Mouse (Mus musculus) heart, postnatal 0 days (tissue): Measurements from ENCODE around the gene Phc1. TPM values are rescaled to one million over a fixed set of nuclear protein-coding genes. Genes with fewer than 3 reads are reported as not detected.
A peak's percentile ranks its signal among the peaks of the same experiment; 100 is the strongest.

ENCODE experiments used
- ATAC-seq: fragments of 200-750 bp; cut with Nextera tagmentation; 2 replicates; pipeline ENCODE4 v1.8.0; 2017; ENCODE audit warnings: low read depth, moderate number of reproducible peaks, moderate library complexity; ENCODE audit not compliant: insufficient read depth
- DNase-seq: peaks from one replicate; pipeline ENCODE4 v3.0.0-alpha.2; 2016; ENCODE audit warnings: low spot score
- H3K27ac ChIP-seq: fragments of 300-500 bp; sonication (generic); 2 replicates; pipeline ENCODE4 v1.5.1; 2014; ENCODE audit warnings: low read depth, mild to moderate bottlenecking
- H3K27me3 ChIP-seq: fragments of 300-500 bp; sonication (generic); 2 replicates; pipeline ENCODE4 v1.6.1; 2014; ENCODE audit warnings: low read length, mixed read lengths; ENCODE audit not compliant: control insufficient read depth, insufficient read depth
- H3K36me3 ChIP-seq: fragments of 300-500 bp; sonication (generic); replicated peaks from 2 replicates; pipeline ENCODE4 v1.6.1; 2014; ENCODE audit warnings: low read length, mixed read lengths; ENCODE audit not compliant: control insufficient read depth, insufficient read depth
- H3K4me1 ChIP-seq: fragments of 300-500 bp; sonication (generic); 2 replicates; pipeline ENCODE4 v1.6.1; 2014; ENCODE audit warnings: antibody characterized with exemption; ENCODE audit not compliant: control insufficient read depth, insufficient read depth
- H3K4me2 ChIP-seq: fragments of 300-500 bp; sonication (generic); 2 replicates; pipeline ENCODE4 v1.6.1; 2014; ENCODE audit warnings: low read depth, mild to moderate bottlenecking, low read length, moderate library complexity
- H3K4me3 ChIP-seq: fragments of 300-500 bp; sonication (generic); 2 replicates; pipeline ENCODE4 v1.5.1; 2014; ENCODE audit warnings: low read depth, low read length
- H3K9ac ChIP-seq: fragments of 300-500 bp; sonication (generic); replicated peaks from 2 replicates; pipeline ENCODE4 v1.6.1; 2014; ENCODE audit warnings: low read depth, low read length, mixed read lengths
- H3K9me3 ChIP-seq: fragments of 300-500 bp; sonication (generic); replicated peaks from 2 replicates; pipeline ENCODE4 v1.6.1; 2016; ENCODE audit warnings: low read length; ENCODE audit not compliant: control insufficient read depth
- CTCF ChIP-seq: IDR thresholded peaks from 2 replicates; pipeline ENCODE4 v1.5.1; 2016; ENCODE audit warnings: antibody characterized with exemption, control low read depth, low read depth
- EP300 ChIP-seq: IDR thresholded peaks from 2 replicates; pipeline ENCODE4 v1.6.1; 2016; ENCODE audit warnings: antibody characterized with exemption, low read depth
- WGBS: fragments of 180-500 bp; shearing (Covaris S2); extraction: QIAGEN DNeasy Blood & Tissue Kit; methylation state at CpG from one replicate; pipeline ENCODE4 v1.1.7; 2014; 5-methylcytosine and 5-hydroxymethylcytosine counted together
- polyA plus RNA-seq: library from polyadenylated mRNA; unstranded; fragments of >200 nt; fragmentation: Nextera tagmentation; extraction: Ambion mirVana; gene quantifications from 2 replicates; pipeline ENCODE4 v1.2.1, GENCODE M21; 2015
- total RNA-seq: library from RNA; depleted of rRNA; stranded (reverse); fragments of >200 nt; gene quantifications from 2 replicates; pipeline ENCODE4 v1.2.3, GENCODE M21; 2014; ENCODE audit warnings: low replicate concordance

Phc1 gene
- total and polyA plus RNA-seq, 2 experiments from 2014 or later: 4.6 to 19.6 TPM

DNA sequence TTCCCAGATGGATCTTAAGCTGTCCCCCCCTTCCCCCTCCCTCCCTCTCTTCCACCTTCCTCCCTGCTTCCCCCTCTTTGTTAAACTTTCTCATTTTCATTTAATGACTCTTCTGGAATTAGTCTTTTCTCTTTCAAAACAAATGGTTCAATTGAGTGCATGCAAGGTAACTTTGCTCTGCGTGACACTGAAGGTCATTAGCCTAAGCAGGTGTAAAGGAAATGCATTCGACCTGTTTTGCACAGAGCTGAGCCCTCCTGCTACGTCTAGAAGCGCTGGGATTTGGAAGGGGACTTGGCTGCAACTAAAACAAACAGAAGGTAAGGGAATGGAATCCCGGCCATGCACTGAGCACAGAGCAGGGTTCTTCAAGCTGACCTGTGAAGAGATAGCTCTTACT lies 1.8 kb upstream of the Phc1 start:
- Histone ChIP-seq H3K27me3 (no peaks in the 10 kb centered on the region), H3K4me3 (no peak overlapping the region), H3K9ac (no peak overlapping the region), H3K27ac (no peak overlapping the region), H3K4me1 (peaks cover 16% of the 10 kb centered on the region), H3K9me3 (no peaks in the 10 kb centered on the region), H3K36me3 (no peaks in the 10 kb centered on the region), H3K4me2 (no peak overlapping the region)
- no peak for DNase-seq
- TF ChIP-seq EP300 (no peak), CTCF (no peak)
- no peak for ATAC-seq
- 45% methylated on average over 5 of the region's 5 CpGs for WGBS

DNA sequence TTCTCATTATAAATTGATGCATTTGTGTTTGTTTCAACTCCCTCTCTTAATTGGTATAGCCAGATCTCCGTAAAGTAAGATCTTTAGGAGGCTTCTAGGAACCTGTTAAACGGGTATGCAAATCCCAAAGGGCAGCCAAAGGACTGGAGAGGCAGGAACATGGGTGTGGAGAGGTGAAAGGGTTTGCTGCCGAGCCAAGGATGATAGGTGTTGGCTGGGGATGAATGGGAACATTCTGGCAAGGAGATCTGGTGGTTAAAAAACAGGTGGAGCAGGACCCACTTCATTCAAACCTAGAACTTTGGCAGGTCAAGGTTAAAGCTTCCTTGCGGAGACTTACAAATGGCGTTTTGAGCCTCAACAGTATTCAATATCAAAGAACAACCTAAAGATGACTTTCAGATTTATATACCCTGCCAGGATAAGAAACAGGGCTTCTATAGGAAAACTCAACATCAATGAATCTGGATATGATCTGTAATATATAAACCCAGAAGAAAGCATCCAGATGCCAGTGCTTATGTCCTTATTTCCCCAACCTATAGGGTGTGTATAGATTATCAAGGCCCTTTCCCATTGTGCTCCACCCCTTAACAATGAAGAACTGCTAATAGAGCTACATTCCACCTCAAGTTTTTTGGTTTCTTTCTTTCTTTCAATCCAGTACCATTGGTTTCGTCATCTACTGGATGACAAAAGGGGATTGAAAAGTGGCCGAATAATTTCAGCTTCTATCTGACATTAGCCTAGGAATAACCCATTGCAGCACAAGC lies 863 bp upstream of the Phc1 start:
- TF ChIP-seq EP300 (no peak), CTCF (no peak)
- Histone ChIP-seq H3K36me3 (no peaks in the 10 kb centered on the region), H3K4me2 (no peak overlapping the region), H3K27me3 (no peaks in the 10 kb centered on the region), H3K27ac (no peak overlapping the region), H3K4me1 (peaks cover 16% of the 10 kb centered on the region), H3K4me3 (no peak overlapping the region), H3K9ac (no peak overlapping the region), H3K9me3 (no peaks in the 10 kb centered on the region)
- ATAC-seq: no peak
- WGBS: 59% methylated on average over 7 of the region's 7 CpGs
- DNase-seq: no peak

DNA sequence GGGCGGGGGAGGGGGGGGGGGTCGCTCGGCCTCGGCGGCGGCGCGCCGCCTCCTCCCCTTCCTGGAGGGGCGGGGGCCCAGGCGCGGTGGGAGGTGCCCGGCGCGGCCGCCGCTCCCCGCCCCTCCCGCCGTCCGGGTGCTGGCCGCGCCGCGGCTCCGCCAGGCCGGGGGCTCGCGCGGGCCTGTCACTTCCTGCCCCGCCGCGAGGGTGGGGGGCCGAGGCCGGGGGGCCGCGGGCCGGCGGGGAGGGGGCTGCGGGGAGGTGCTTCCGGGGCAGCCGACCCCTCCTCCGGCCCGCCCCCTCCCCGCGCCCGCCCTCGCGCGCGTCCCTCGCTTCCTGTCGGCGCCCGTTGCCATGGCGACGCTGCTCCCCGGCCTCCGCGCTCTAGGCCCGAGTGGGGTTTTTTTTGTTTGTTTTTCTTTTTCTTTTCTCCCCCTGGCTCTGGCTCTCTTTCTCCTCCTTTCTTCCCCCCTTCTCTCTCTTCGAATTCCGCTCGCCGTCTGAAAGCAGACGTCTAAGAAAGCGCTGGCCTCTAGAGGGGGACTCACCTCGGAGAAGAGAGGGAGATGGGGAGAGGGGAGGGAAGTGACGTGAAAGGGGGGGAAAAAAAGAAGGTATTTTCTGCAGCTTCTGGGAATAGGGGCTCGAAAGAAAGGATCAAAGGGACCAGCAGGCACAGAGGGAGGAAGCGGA lies 566 bp downstream of the Phc1 start:
- WGBS: under 1% methylated on average over 43 of the region's 71 CpGs
- H3K4me1 ChIP-seq: peaks cover 10% of the 10 kb centered on the region
- peak overlapping the region; percentile 83 for H3K4me2 ChIP-seq
- H3K4me3 ChIP-seq: peak overlapping the region; percentile 91
- peak; percentile 88 for ATAC-seq
- peaks cover 5% of the 10 kb centered on the region; the same call in 1 of the 2 replicates for H3K36me3 ChIP-seq
- no peaks in the 10 kb centered on the region for H3K9me3 ChIP-seq
- peak; percentile 87 for DNase-seq
- TF ChIP-seq EP300 (no peak), CTCF (peak; percentile 25; the same call in 1 of the 2 replicates)
- H3K9ac ChIP-seq: peak overlapping the region; percentile 73
- H3K27ac ChIP-seq: peak overlapping the region; percentile 77
- no peaks in the 10 kb centered on the region for H3K27me3 ChIP-seq

DNA sequence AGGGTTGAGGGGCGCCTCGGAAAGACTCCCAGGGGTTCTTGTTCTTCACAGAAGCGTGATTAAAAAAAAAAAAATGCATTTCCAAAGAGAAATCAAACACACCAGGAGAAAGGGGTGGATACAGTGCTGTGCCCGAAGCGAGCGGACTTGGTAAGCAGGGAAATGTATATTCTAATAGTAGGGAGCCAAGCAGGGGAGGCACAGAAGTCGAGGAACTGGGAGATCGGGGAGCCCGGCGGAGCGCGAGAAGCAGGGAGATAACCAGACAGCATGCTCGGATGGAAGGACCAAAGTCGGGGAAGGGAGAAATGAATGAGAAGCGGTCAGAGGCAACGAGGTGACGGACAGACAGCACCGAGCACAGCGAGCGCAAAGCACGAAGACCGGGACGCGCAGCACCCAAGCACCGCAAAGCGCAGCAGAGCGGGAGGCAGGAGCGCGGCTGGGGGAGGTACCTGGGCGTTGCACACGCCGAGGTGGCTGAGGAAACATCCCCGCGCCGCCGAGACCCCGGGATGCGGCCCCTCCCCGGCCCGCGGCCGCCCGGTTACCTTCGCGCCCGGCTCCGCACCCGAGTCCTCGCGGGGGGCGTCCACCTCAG lies 1.2 kb downstream of the Phc1 start:
- no peak for TF ChIP-seq CTCF
- no peak for TF ChIP-seq EP300
- Histone ChIP-seq H3K4me1 (peaks cover 10% of the 10 kb centered on the region), H3K27ac (peak overlapping the region; percentile 77), H3K27me3 (no peaks in the 10 kb centered on the region), H3K4me2 (peak overlapping the region; percentile 83), H3K9me3 (no peaks in the 10 kb centered on the region), H3K4me3 (peak overlapping the region; percentile 91), H3K36me3 (peaks cover 10% of the 10 kb centered on the region), H3K9ac (peak overlapping the region; percentile 73)
- peak; percentile 30 for DNase-seq
- ATAC-seq: peak; percentile 71
- WGBS: under 1% methylated on average over 44 of the region's 51 CpGs

DNA sequence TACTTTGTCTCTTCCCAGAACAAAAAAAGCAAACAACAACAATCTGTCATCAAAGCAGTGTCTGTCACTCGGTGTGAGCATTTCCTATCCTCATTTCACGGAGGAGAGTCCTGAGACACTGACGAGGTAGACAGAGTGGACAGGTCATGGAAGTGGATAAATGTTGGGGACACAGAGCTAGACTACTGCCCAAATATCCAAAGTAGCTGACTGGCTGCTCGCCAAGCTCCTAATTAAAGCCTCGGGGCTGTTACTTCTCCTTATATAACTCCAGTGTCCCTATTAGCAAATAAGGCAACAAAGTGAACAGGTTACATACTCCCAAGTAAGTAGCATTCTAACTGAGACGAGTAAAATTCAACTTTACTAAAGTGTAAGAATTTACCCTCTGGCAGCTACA lies 2.8 kb downstream of the Phc1 start:
- H3K27ac ChIP-seq: no peak overlapping the region
- no peak for ATAC-seq
- H3K4me1 ChIP-seq: peaks cover 6% of the 10 kb centered on the region
- H3K9ac ChIP-seq: no peak overlapping the region
- H3K27me3 ChIP-seq: no peaks in the 10 kb centered on the region
- H3K9me3 ChIP-seq: no peaks in the 10 kb centered on the region
- DNase-seq: no peak
- TF ChIP-seq EP300 (no peak), CTCF (no peak)
- H3K4me3 ChIP-seq: no peak overlapping the region
- peaks cover 18% of the 10 kb centered on the region for H3K36me3 ChIP-seq
- no peak overlapping the region for H3K4me2 ChIP-seq
- WGBS: 34% methylated on average over 6 of the region's 6 CpGs
